ENCODE assay signal across 8 mouse cellular contexts in genomic region chr13:106935871-106936255, GRCm38 (mm10). TPM values are rescaled to one million over a fixed set of nuclear protein-coding genes. Genes with fewer than 3 reads are reported as not detected.
A peak's percentile ranks its signal among the peaks of the same experiment; 100 is the strongest.
DNase-seq lines count a peak whose midpoint lies in the region; ATAC-seq and TF ChIP-seq lines count a peak whose summit lies in the region.

No protein-coding gene starts in this region.

- H3K9me3 ChIP-seq in heart, embryonic 12.5 days (replicated peaks) = no peaks in the 10 kb centered on the region
- H3K9me3 ChIP-seq in E14TG2a.4 (ENCODE audit: low read length) = no peaks in the 10 kb centered on the region
- no peaks in the 10 kb centered on the region for H3K9me3 ChIP-seq in forebrain, embryonic 14.5 days (replicated peaks; ENCODE audit: control insufficient read depth, low read length)
- H3K9me3 ChIP-seq in liver, embryonic 16.5 days (replicated peaks; ENCODE audit: control insufficient read depth, low read length) = no peaks in the 10 kb centered on the region

- H3K9ac ChIP-seq in heart, embryonic 12.5 days = peak overlapping the region; percentile 89
- peak overlapping the region; percentile 87 for H3K9ac ChIP-seq in forebrain, embryonic 14.5 days (ENCODE audit: low read length)
- H3K9ac ChIP-seq in liver, embryonic 16.5 days (ENCODE audit: low read depth, low read length) = peak overlapping the region; percentile 96

- no peaks in the 10 kb centered on the region for H3K36me3 ChIP-seq in heart, embryonic 12.5 days
- H3K36me3 ChIP-seq in E14TG2a.4 (ENCODE audit: insufficient read depth, low read length) = peaks cover 4% of the 10 kb centered on the region; the same call in 1 of the 2 replicates
- H3K36me3 ChIP-seq in forebrain, embryonic 14.5 days (ENCODE audit: control insufficient read depth, insufficient read depth, low read length) = no peaks in the 10 kb centered on the region
- no peaks in the 10 kb centered on the region for H3K36me3 ChIP-seq in liver, embryonic 16.5 days (ENCODE audit: control insufficient read depth, insufficient read depth)

- intact Hi-C loops in heart, postnatal 14 days (cut with DNase I) = no loop called here

- no peaks in the 10 kb centered on the region for H3K27me3 ChIP-seq in heart, embryonic 12.5 days (replicated peaks)
- no peaks in the 10 kb centered on the region for H3K27me3 ChIP-seq in E14TG2a.4 (ENCODE audit: insufficient read depth, low read length)
- no peaks in the 10 kb centered on the region for H3K27me3 ChIP-seq in forebrain, embryonic 14.5 days (replicated peaks; ENCODE audit: control insufficient read depth, insufficient read depth, low read length)
- no peaks in the 10 kb centered on the region for H3K27me3 ChIP-seq in liver, embryonic 16.5 days (ENCODE audit: control insufficient read depth, insufficient read depth, low read depth, low read length)

- no peak for DNase-seq in heart, postnatal 14 days
- no peak for DNase-seq in forebrain, embryonic 14.5 days (ENCODE audit: low spot score)
- no peak for DNase-seq in urinary bladder, postnatal 4 days (ENCODE audit: low spot score in 2 of 2)
- no peak for DNase-seq in adrenal gland, postnatal 10 days
- no peak for DNase-seq in thymus, postnatal 14 days

- 6% methylated on average over 9 of the region's 9 CpGs for WGBS in heart, embryonic 12.5 days
- WGBS in forebrain, embryonic 14.5 days = 10% methylated on average over 9 of the region's 9 CpGs
- WGBS in liver, embryonic 16.5 days (ENCODE audit: insufficient replicate concordance) = 3% methylated on average over 9 of the region's 9 CpGs

- TF ChIP-seq CTCF in E14TG2a.4 (conservative IDR thresholded peaks at IDR 0.05; ENCODE audit: low read length) = no peak

- H3K4me2 ChIP-seq in heart, embryonic 12.5 days = peak overlapping the region; percentile 69
- H3K4me2 ChIP-seq in forebrain, embryonic 14.5 days (ENCODE audit: low read length) = peak overlapping the region; percentile 74
- H3K4me2 ChIP-seq in liver, embryonic 16.5 days (ENCODE audit: low read depth, low read length) = peak overlapping the region; percentile 96

- H3K27ac ChIP-seq in heart, embryonic 12.5 days (ENCODE audit: poor library complexity, severe bottlenecking) = peak overlapping the region; percentile 74; the same call in 1 of the 2 replicates
- H3K27ac ChIP-seq in forebrain, embryonic 14.5 days (ENCODE audit: low read depth, low read length) = peak overlapping the region; percentile 78; the same call in 1 of the 2 replicates
- peak overlapping the region; percentile 76 for H3K27ac ChIP-seq in liver, embryonic 16.5 days (ENCODE audit: low read length)

- peak overlapping the region; percentile 90 for H3K4me3 ChIP-seq in heart, embryonic 12.5 days
- H3K4me3 ChIP-seq in E14TG2a.4 (replicated peaks; ENCODE audit: low read length) = peak overlapping the region; percentile 100
- H3K4me3 ChIP-seq in forebrain, embryonic 14.5 days (ENCODE audit: low read depth, low read length) = peak overlapping the region; percentile 96
- H3K4me3 ChIP-seq in liver, embryonic 16.5 days (ENCODE audit: low read depth, low read length) = peak overlapping the region; percentile 99

- peaks cover 5% of the 10 kb centered on the region; the same call in 1 of the 2 replicates for H3K4me1 ChIP-seq in heart, embryonic 12.5 days (replicated peaks)
- peaks cover 39% of the 10 kb centered on the region for H3K4me1 ChIP-seq in E14TG2a.4 (replicated peaks; ENCODE audit: low read depth, low read length)
- peaks cover 5% of the 10 kb centered on the region for H3K4me1 ChIP-seq in forebrain, embryonic 14.5 days (ENCODE audit: control insufficient read depth, insufficient read depth, low read length)
- H3K4me1 ChIP-seq in liver, embryonic 16.5 days (ENCODE audit: control insufficient read depth, low read depth, low read length) = peaks cover 21% of the 10 kb centered on the region

- ATAC-seq in heart, embryonic 12.5 days (ENCODE audit: insufficient number of reproducible peaks, low FRiP score) = no peak
- ATAC-seq in forebrain, embryonic 14.5 days = no peak
- ATAC-seq in liver, embryonic 16.5 days (ENCODE audit: low read depth) = no peak

RNA-seq across cellular contexts. Expression of gene Ipo11, which starts 0.9 kb away (rescaled TPM):
- polyA plus RNA-seq in heart, embryonic 12.5 days (2016; fragmentation: Nextera tagmentation; extraction: Ambion mirVana) = 80.0 and 83.5 TPM in 2 replicates
- 10 to 100 TPM; 19.5 to 21.7 TPM for total RNA-seq in heart, postnatal 14 days (2021)
- 46.8 and 50.6 TPM in 2 replicates for polyA plus RNA-seq in forebrain, embryonic 14.5 days (2014; fragmentation: Nextera tagmentation; extraction: Ambion mirVana)
- polyA plus RNA-seq in liver, embryonic 16.5 days (2015; fragmentation: Nextera tagmentation; extraction: Ambion mirVana) = 24.3 and 28.5 TPM in 2 replicates
- 10 to 100 TPM; 31.1 to 41.4 TPM for total RNA-seq in adrenal gland, postnatal 10 days (2021)

RNA-seq across cellular contexts. Expression of gene Dimt1, which starts 11.1 kb away (rescaled TPM):
- polyA plus RNA-seq in heart, embryonic 12.5 days (2016; fragmentation: Nextera tagmentation; extraction: Ambion mirVana) = 33.8 and 37.3 TPM in 2 replicates
- 1 to 10 TPM; 6.9 to 7.3 TPM for total RNA-seq in heart, postnatal 14 days (2021)
- 47.6 and 52.2 TPM in 2 replicates for polyA plus RNA-seq in forebrain, embryonic 14.5 days (2014; fragmentation: Nextera tagmentation; extraction: Ambion mirVana)
- polyA plus RNA-seq in liver, embryonic 16.5 days (2015; fragmentation: Nextera tagmentation; extraction: Ambion mirVana) = 11.1 and 12.8 TPM in 2 replicates
- 10 to 100 TPM; 14.7 to 16.1 TPM for total RNA-seq in adrenal gland, postnatal 10 days (2021)
